Mouse (Mus musculus) thymus, postnatal 14 days (tissue): ENCODE results near the gene Rad51d.

Experiments
- DNase-seq: peaks from one replicate; pipeline ENCODE4 v3.0.0; 2021

Gene Rad51d

DNA sequence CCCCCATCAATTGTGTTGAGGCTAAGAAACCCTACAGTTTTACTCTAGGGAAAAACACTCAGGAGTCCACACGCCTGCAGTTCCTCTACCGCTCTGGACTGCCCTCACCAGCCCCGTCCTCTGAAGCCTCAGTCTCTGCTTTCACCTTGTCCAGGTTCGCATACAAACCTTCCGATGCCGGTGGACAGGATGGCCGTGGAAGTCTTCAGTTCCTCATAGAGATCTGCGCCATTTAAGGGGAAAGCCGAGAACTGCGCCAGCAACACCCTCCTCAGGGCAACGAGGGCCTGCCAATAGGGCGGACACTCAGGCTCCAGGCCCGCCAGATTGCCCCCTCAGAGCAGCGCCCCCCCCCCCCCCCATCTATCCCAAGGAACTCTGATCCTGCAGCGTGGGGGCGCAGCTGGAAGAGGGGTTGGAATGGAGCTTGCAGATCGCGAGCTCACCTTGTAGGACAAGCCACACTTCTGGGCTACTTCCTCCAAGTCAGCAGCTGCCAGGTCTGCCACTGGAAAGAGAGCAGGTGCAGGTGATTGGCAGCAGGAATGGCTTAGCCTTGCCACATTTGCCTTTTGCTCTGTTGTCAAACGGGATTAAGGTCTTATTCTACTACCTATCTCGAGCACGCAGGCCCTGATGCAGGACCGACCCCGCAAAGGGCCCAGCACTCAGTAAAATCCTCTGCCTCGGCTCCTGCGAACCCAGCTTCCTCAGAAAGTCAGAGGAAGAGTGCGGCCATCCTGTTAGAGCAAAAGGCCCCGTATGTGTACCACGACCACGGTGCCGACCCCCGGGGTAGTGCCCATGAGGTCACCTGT lies 681 bp downstream of the Rad51d start:
- DNase-seq = peak; percentile 53

DNA sequence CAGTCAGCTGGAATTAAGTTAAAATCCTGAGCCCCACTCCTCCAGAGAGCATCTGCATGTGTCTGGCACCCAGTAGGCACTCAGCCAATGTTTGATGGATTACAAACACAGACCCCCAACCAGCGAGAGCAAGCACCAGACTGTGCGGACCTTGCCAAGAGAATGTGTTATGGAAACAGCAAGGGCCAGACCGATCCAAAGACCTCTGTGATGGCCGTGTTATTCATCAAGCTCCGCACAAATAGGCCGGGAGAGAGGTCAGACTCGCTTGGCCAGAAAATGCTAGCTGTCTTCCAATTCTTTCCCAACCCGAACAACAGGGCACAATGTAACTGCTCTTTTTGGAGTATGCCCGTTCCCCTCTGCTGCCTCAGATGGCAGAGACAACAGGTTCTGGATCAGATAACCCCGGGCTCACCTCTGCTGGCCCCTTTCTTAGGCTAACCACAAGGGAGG lies 1.9 kb downstream of the Rad51d start:
- no peak for DNase-seq

DNA sequence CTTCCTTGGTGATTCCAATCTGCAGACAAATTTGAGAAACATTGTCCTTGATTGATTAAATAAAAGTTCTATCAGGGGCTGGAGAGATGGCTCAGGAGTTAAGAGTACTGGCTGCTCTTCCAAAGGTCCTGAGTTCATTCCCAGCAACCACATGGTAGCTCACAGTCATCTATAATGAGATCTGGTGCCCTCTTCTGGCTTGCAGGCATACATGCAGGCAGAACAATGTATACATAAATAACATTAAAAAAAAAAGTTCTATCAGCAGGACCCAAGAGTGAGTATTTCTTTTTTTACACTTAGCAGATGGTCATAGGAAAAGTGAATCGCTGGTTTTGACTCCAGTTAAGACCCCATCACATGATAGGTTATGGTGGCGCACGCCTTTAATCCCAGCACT lies 3.9 kb downstream of the Rad51d start:
- no peak for DNase-seq

DNA sequence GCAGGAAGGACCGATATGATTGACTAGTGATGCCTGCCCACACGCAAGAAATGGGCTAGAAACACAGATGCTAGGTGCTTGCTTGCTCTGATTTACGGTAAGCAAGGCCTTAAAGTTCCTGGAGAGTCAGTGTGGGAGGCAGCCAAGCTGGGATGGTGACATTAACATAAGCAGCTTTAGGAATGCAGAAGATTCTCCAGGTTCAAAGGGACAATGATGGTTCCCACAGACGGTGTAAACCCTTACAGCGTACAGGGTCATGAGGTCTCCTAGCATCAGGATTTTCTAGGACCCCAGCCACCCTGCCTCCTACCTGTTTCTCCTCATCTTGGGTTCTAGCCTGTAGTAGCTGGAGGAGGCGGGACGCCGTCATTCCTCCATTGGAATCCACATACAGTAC lies 7.2 kb downstream of the Rad51d start:
- DNase-seq = no peak

DNA sequence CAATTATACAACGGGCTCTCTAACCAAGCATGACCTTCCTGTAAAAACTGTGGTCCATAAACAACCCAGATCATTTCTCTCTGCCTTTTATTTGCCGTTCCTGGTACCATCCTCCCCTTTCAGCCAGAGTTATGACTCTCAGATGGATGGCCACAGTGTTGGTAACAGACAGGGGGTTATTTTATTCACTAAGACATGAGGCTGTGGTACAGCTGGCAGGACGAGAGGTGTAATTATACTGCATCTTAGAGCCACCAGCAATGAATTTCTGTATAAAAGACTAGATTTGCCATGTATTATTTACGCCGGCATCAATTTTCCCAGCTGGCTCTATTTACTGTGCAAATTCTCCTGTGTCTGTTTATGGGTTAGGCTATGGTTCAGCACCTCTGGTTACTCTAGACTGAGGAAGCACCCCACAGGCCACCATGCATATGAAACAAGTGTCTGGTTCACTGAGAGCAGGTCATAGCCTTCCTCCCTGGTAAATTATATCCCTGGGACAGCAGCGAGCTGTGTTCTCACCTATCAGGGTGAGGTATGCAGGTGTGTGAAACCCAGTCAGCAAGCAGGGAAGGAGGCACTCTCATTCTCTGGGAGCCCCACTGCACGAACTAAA lies 12.6 kb downstream of the Rad51d start:
- DNase-seq = no peak

DNA sequence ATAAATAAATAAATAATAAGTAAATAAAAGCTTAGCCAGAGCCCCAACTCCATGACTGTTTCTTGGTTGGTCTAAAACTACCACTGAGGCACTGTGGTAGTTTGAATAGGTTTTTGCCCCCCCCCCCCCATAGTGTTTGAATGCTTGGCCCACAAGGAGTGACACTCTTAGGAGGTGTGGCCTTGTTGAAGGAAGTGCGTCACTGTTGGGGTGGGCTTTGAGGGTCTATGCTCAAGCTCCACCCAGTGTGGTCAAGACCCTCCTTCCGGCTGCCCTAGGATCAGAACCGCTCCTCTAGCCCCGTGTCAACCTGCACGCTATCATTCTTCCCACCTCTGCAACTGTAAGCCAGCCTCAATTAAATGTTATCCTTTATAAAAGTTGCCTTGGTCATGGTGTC lies 14.8 kb downstream of the Rad51d start:
- no peak for DNase-seq

DNA sequence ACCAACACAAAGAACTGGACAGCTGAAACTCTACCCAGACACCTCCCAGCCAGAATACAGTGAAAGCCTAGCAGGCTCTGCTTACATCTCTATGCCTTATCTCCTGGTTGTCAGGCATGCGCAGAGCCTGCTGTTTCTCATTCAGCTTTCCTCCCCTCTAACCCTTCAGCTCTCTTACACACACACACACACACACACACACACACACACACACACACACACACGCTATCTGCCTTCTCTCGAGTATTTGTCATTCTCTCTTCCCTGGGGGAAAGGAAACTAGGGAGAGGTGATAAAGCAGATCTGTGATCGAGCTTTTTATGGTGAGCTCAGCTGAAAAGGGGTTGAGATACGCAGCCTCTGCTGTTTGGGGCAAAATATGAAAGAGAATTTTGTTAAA lies 15.5 kb downstream of the Rad51d start:
- no peak for DNase-seq

DNA sequence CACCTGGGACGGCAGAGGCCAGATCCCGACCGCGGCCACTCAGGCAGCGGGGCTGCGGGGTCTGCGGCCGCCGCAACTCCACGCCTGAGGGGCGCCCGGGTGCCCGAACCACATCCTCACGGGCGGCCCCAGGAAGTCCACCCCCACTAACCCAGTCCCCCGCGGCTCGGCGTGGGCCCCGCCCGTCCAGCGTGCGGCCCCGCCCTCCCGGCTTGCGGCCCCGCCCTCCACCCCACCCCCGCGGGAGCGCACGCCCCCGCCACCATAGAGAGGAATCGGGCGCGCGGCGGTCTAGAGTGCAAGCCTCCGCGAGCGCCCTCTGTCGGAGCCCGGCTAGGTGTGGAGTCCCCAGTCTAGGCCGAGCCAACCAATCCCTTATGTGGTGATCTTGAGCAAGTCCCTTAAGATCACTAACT lies 19.4 kb downstream of the Rad51d start, which contains the start of gene Rffl:
Gene Rffl (minus strand): TSS at position 180 of the 416 bp plus-strand sequence.
- DNase-seq = peak; percentile 96

DNA sequence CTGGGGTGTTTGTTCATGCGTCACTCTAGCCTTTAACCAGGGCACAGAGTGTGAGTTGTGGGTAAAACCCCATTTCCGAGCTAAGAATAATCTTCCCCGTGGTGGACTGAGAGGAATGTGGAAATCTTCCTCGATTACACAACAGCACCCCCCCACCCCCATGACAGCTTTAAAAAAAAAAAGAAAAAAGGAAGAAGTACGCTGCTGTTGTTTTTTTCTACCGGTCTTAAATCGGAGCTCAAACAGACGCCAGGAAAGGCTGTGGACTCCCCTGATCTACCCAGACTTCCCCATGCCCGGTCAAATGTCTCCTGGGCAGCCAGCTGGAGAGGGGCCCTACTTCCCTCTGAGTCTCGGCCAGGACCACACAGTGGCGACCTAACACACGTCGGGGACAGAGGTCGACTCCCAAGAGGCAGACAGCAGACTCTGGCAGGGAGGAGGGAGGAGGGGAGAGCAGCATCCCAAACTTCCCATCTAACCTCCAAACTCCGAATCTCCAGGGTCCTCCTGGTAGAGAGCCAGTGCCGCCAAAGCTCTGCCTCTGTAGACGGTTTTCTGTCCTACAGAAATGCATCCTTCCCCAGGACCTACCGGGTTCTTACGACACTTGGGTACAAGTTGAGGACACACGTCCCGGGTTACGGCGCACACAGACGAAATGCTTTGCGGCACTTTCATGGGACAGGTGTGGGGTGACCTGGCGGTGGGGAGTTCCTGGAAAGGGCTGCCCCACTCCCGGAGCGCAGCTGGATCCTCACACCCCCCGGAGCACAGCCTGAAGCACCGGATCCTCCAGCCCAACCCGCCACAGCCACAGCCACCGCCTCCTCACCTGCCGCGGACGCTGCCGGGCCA lies 20.0 kb downstream of the Rad51d start:
- peak; percentile 37 for DNase-seq

DNA sequence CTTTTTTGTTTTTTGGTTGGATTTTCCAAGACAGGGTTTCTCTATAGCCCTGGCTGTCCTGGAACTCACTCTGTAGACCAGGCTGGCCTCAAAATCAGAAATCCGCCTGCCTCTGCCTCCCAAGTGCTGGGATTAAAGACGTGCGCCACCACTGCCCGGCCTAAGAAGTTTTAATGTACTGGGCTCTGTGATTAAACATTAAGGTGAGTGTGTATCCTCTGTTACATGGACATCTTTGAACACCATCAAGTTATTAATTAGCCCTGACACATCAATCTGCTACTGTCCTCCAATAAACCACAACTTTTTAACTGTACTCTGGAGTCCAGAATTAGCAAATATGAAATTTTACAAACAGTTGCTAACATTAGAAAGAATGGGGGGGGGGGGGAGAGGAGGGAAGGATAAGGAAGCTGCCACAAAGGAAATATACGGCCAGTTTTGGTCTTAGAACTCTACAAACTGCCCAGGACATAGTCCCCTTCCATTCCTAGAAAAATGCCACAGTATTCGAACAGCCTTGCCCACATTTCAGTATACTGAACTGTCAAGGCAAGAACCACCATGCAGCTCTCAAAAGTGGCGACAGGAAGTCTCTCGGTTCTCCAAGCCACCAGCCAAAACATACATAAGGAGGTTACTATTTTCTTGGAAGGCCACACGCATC lies 20.8 kb downstream of the Rad51d start:
- no peak for DNase-seq

DNA sequence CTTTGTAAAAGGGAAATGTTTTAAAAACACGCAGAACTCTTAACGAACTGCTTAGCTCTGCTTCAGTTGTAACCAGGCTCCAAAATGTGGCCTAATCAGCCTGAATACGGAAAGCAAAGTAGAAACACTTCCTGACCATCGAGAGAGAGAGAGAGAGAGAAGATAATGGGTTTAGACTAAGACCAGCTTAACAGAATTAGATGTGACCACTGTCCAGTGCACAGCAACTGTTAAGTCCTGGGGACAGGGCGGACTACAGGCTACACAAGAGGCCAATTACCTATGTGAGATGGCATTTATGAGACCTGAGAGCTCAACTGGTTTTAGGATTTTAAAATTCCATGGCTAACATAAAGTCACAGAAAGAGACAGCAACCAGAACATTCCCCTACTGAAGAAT lies 22.5 kb downstream of the Rad51d start:
- DNase-seq = no peak

DNA sequence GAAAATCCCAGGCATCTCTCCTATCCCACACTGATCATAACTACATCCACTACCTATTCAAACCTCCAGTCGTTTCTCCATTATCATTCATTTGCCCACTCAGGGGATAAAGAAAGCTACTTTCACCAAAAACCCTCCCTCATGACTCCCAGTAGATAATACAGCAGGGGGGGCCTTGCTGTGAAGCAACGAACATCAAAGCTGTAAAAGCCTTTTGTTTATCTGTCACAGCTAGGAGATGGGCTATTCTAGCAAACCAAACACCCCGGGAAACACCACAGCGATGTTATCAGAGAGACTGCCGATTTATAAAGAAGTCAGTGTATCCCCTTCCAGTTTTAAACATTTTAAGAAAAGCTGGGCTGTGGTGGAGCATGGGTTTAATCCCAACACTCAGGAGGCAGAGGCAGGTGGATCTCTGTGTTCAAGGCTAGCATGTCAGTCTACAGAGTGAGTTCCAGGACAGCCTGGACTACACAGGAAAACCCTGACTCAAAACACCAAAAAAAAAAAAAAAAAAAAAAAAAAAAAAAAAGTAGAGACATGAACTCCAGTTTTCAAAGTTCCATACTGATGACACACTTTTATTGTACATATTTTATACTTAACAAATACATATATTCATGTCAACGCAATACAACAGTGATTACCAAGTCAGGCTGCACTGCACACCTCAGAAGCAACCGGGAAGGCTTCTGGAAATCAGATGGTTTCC lies 23.4 kb downstream of the Rad51d start:
- DNase-seq = no peak

DNA sequence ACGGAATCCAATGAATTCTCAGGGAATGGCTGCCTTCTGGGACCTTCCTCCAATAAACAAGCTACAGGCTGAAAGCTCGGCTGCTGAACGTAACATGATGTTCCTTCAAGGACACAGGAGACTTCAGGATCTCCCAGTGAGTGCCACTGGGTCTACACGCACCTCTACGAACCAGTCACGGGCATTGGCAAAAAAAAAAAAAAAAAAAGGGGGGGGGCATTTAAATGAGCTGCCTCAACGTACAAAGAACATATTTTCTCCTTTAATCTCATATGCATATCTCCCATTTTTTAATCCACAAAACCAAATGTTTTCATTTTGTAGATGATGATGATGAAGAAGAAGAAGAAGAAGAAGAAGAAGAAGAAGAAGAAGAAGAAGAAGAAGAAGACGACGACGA lies 24.5 kb downstream of the Rad51d start:
- no peak for DNase-seq

DNA sequence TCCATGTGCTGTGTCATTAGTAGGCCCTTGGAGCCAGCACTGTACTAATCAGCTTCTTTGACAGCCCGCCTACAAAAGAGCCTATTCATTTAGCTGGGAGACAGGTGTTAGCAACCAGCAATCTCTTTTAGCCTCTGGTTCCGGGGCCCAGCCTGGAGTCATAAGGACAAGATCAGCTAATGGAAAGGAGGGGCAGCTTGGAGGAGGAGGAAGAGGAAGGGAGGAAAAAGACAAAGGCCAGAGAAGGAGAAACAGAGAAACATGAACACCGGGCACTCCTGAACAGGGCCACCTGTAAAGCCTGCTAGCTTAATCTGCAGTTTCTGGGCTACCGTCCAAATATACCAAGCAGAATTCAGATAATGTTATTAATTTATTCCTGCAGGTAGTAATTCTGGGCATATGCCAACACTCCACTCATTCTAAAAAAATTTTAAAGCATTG lies 26.9 kb downstream of the Rad51d start:
- no peak for DNase-seq

DNA sequence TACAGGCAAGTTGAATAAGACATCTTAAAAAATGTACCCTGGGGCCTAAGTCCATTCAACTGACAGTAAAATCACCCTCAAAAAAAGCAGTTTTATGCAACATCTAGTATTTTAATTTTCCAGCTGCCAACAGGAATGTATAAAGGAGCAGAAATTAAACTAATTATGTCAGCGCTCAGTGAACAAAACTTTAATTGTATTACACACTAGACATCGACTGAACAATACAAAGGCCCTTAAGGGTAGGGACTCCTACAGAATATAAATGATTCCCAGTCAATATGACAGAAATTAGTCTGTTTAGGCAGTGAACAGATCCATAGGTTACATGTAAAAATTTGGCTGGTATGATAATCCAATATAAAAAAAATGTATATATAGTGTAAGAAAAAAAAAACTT lies 27.4 kb downstream of the Rad51d start:
- no peak for DNase-seq

DNA sequence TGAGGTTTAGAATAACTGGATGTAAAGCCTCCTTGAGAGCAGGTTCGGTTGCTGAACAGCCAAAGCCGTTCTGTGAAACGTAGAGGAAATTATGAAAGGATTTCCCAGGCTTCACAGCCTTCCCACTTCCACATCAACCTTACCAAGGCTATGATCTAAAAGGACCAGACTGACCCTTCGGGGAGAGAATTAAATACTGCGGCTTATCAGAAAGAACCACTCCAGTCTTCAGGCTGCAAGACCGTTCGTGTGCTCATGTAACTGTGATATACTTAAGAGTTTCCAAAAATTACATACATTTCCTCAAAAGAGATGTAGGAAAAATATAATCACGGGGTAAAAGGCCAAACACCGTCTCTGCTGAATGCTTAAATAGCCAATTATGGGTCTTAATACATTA lies 27.8 kb downstream of the Rad51d start:
- DNase-seq = no peak

DNA sequence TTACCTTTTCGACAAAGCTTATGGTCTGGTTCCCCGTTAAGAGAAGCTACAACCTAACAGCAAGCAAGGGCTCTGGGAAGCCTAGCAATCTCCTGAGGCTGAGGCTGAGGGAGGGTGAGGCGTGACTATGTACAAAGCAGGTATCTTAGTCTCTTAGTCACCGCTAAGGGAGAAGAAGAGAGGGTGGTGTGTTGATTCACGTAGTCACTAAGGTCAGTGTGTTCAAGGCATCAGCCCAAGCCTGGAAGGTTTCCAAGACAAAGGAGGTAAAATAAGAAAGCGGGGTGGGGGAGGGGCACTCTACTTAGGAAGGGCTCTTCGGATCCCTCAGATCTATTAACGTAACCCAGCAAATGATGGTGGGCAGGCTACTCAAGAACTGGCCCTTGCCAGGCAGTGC lies 28.9 kb downstream of the Rad51d start:
- DNase-seq = no peak

DNA sequence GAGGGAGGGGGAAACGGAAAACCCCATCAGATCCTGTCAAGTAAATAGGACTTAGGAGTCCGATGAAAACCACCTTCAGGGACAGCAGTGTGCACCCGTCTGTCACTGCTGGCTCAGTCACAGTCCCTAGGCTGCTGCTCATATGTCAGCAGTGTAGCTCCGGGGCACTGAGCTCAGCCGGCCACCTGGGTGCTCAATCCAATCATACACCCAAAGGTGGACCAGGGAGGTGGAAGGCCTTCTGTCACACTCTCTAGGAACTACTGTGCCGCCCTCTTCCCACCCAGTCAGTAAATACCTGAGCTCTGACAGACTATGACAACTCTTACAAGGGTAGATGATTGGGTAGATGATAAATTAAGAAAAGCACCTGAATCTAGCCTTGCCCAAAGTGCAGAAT lies 29.7 kb downstream of the Rad51d start:
- DNase-seq = no peak

DNA sequence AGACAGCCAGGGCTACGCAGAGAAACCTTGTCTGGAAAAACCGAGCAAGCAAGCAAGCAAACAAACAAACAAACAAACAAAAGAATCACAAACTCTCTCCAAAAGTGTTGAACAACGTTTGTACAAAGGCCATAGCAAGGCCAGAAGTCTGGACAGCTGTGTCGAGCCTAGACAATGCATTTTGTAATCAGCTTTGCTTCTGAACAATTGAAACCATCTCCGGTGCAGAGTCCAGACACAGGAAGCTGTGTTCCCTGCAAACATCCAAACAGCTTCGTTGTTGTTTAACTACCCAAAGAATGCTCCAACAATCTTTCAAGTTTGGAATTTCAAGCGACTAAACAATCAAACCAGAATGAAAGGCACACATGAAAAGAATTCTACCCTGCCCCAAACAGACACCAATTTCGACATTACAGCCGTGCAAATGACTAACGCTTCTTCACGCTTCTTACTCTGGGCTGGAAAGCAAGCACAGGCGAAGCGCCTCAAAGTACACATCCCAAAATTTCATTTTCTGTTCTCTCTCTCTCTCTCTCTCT lies 33.0 kb downstream of the Rad51d start:
- no peak for DNase-seq

DNA sequence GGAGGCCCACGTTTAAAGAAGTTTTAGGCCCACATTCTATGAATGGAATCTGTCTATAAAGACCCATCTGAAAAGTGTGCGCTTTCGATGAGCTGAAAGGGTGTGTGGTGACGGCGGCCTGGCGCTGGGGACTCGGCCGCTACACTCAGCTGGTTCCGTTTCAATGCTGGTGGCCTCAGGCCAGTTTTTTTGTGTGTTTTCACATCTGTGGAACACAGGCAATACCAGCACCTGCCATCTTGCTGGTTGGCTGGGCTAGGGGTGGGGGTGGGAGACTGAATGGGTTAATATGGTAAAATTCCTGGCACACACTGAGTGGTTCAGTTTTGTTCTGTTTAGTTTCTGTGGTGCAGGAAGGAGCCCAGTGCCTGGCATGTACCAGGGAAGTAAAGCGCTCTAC lies 34.4 kb downstream of the Rad51d start:
- no peak for DNase-seq

DNA sequence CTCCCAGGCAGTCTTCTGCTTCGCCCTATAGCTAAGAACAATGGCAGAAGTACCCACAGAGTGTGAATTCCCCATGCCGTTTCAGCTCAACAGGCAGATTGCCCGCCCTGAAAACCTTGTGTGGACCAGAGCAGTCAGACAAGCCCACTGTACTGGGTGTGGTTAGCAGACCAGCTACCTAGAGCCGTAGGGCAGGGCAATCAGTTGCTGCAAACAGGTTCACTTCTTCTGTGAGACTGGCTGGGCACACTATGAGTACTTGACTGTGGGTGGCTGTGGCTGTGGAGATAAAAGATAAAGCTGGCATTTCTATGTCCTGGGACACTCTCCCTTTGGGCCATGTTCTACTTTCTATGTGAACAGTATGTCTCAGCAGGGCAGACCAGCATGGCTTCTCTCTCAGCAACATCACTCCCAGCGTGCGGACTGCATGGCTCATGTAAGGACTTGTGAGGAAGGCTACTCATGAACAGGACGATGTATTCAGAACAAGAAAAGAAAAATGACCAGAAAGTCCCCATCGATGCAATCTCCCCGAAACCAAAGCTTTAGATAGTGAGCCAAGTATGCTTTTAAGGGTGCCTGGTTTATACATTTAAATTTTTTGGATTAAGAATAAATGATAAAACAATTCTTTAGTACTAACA lies 35.0 kb downstream of the Rad51d start:
- no peak for DNase-seq
